Mouse (Mus musculus): ENCODE results near the gene Sox5.

GRCm38 (mm10) chr6:144777356-144778035, 4.3 kb downstream of the Sox5 start:
- TF ChIP-seq CTCF (IDR thresholded peaks at IDR 0.05; ENCODE audit: extremely low read depth, insufficient read depth, insufficient read length, insufficient replicate concordance) (no peak), POLR2A (IDR thresholded peaks at IDR 0.05; ENCODE audit: low read depth, low read length) (no peak)

Measured in spleen, adult 2 months (tissue).